Mouse (Mus musculus): ENCODE measurements around the gene Csrp2. TPM values are rescaled to one million over a fixed set of nuclear protein-coding genes. Genes with fewer than 3 reads are reported as not detected.

The Csrp2 gene
- total RNA-seq (2021): 10 to 100 TPM; 28.4 to 32.3 TPM
- long read RNA-seq, experiment 1, transcript Csrp2-201 (6 exons, 1,384 nt): major isoform, 5 of 6 reads
- long read RNA-seq, experiment 1, partial matches to known transcripts: 1 of 6 reads
- long read RNA-seq, experiment 1, other reads (novel, unspliced or antisense): 0 of 6 reads
- long read RNA-seq, experiment 2, transcript Csrp2-201 (6 exons, 1,384 nt): major isoform, 5 of 6 reads
- long read RNA-seq, experiment 2, partial matches to known transcripts: 1 of 6 reads
- long read RNA-seq, experiment 2, other reads (novel, unspliced or antisense): 0 of 6 reads

DNA sequence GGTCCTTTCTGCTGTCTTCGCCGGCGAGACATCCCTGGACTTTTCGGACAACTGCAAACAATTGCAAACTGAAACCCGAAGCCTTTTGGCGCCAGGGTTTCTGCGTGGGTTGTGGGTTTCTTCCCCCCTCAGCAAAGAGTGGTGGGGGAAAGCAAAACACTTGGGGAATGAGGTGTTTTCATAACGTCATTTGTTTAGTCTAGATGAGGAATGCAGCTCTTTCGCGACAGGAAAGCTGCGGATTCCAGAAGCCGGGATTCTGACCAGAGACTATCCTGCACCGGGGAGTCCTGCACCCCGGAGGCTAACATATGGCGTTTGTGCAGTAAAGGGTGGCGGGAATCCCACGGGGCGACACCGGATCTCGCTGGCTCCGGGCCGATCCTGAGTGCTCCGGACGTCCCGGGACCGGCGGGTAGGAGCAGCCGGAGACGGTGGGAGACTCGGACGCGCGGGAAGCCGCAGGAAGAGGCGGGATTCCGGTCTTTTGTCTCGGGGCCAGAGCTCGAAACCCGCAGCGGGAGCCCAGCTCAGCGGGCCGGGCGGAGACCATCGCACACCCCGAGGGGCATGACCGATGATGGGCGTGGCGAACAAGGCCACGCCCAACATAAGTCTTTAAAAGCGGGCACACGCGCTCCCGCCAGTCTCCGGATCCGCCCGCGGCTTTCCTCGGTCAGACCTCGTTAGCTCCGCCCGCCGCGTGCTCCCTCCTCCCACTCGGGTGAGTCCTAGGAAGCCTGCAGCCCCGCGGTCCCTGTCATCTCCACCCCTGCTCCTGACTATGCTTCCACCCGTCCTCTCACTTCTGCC lies at the start of gene Csrp2:
TSS of gene Csrp2 (plus strand) at position 259 of the 813 bp plus-strand sequence.
- peak; percentile 95 for DNase-seq

DNA sequence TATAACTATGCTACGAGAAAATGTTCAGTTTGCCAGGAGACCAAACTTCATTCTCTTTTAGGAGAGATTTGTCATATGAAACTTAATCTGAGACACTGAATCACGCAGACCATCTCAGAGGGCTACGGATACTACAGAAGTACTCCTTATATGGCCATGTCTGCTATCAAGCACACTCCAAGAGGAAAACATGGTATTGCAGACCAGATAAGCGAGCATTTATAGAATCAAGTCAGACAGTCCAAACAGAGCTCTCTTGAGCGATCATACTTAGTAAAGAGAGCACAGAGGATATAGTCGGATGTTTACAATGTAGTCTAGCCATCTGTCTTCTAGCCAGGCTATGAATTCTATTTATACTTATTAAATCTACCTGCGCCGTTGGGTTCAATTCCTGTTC lies 44.7 kb upstream of the Csrp2 start:
- no peak for DNase-seq

DNA sequence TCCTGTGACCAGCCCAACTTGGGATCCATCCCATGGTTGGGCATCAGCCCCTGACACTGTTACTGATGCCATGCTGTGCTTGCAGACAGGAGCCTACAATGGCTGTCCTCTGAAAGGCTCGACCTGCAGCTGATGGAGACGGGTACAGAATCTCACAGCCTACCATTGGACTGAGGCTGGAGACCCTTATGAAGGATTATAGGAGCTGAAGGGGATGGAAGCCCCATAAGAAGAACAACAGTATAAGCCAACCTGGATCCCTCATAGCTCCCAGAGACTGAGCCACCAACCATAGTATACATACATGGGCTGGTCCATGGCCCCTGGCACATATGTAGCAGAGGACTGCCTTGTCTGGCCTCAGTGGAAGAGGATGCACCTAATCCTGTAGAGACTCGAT lies 42.6 kb upstream of the Csrp2 start:
- no peak for DNase-seq

DNA sequence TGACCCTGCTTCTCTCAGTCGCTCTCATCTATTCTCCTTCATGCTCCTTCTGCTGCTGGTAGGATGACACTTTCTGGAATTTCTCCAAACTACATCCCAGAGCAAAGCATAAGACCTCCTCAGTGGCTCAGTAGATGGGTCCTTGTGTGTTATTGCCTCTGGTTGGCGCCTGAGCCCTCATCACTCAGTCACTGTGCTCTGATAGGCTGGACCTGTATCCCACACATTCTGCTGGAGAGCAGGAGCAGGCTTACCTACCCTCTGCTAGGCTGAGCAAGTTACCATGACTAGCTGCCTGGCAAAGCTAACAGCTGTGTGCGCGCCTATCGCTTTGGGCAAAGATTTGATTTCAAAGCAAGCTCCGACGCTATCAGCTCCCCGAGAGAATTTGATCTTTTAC lies 41.7 kb upstream of the Csrp2 start:
- no peak for DNase-seq

DNA sequence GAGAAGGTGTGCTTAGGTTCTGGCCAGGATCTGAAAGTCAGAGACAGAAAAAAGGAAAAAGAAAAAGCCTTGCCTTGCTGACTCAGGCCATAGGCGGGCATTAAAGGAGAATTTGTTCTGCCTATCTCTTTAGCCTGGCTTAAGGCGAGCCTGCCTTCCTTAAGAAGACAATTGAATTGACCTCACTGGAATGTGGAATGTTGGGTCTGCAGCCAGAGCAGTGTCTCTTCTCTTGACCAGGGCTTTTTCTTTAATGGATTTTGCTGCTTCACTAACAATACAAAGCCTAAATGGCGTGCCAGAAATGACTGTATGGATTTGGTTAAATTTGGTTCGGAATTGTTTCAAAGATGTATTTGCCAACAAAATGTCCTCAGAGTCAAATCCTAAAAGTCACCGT lies 40.9 kb upstream of the Csrp2 start:
- peak in 1 of 2 experiments; percentile 35 for DNase-seq

DNA sequence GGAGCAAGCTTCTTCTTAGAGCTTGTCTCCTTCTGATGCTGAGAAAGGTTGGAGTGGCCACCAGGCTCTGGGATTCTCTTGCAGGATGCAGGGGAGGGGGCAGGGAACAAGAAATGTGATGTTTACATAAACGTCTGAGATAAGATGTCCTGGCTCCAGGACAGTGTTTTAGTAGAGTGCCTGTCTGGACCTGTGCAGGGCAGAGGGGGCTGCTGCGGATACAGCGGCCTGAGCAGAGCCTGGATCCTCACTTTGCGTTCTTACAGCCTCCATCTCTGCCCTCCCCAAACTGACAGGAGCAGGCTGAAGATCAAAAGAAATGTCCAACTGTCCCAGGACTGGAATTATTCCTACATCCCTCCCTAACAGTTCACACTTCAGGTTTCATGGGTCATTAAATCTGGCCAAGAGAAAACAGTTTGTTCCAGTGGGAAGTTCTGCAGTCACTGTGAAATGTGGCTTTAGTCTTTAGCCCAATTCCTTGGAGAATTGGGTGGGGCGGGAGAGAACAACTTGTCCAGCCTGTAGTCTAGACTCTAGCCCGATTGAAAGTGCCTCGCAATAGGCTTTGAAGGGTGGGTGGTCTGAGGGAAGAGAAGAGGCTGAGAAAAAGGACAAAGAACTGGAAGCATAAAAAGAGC lies 40.0 kb upstream of the Csrp2 start:
- DNase-seq: peak; percentile 51 to 65

DNA sequence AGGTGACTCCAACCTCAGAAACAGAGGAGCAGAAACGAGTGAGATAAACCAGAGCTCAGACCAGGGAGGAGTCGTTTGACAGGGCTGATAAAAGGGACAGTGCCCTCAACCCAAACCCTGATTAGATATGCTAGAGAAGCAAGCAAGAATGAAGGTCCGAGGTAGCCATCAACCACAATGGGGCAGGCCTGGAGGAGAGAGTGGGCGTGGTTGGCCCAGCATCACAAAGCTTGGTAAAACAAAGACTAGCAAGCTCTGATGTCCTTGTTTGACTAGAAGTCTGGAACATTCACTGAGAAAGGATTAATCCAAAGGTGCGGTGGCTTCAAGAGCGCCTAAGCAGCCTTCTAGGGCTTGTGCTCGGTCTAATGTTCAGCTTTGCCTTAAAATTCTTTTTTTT lies 38.2 kb upstream of the Csrp2 start:
- DNase-seq: no peak

DNA sequence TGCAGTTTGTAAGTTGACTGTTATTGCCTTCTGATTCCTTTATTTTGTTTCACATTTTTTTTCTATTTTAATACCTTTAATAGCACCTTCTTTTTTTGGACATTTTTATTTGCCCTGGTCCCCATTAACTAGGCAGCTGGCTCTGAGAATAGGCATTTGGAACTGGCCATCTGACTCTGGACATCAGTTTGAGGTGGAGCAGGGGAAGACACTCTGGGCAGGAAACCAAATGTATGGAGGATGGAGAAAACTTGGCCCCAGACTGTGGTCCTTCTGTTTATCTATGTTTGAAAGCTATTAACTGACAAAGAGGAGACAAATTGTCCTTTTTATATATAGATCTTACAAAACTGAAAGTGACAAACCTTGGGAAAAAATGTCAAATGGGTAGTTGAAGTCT lies 36.9 kb upstream of the Csrp2 start:
- DNase-seq: no peak

DNA sequence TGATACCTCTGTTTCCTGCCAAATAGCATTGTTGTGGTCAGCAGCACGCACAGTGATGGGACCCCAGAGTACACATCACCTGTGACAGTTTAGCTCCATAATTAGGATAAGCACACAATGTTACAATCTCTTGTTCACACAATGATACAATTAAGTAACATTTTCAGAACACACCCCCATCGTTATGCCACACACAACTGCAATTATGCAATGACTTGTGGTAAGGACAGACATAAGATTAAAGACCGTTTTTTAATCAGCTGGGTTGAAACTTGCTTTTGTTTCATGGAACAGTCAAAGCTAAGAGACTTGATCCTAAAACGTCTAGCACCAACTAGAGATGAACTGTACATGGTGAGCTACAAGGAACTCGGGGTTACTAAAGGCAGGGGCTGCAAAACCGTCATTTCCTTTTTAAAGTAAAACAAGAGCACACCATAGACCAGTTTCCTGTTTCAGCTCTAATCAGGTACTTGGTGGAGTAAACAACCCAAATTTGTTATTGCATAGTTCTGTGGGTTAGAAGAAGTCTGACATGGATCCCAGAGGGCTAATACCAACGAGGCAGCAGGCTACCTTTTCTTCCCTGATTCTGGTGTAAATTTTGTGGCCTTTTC lies 28.8 kb upstream of the Csrp2 start:
- no peak for DNase-seq

DNA sequence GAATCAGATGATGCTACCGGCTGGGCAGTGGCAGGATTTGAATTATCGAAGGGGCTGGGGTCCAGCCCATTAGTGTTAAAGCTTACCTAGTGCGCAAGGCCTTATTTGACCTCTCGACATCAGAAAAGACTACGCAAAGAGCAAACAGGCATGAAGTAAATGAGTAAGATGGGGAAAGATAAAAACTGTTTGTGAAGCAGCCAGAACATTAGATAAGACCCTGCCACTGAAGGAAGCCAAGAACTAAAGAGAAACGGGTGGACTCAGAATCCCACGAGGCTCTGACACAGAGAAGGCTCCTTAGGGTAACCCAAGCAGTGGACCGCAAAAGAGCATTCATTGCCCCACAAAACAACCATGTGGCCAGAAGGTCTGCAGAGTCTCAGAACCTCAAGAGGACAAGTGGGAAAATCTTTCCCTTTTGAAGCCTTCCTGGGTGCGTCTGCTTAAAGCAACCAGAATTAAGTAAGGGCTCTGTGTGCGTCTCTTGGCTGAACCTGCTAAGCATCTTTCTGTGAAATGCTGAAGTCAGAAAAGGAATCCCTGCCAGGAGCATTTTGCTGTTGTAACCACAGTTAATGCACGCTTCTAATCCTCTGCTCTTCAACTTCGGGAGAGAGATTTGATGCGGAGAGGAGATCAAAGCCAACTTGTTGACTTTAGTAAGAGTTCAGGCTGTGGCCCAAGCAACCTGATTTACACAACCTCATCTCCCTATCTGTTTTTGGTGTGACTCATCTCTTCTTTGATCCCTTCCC lies 19.7 kb upstream of the Csrp2 start:
- peak; percentile 30 to 48 for DNase-seq

DNA sequence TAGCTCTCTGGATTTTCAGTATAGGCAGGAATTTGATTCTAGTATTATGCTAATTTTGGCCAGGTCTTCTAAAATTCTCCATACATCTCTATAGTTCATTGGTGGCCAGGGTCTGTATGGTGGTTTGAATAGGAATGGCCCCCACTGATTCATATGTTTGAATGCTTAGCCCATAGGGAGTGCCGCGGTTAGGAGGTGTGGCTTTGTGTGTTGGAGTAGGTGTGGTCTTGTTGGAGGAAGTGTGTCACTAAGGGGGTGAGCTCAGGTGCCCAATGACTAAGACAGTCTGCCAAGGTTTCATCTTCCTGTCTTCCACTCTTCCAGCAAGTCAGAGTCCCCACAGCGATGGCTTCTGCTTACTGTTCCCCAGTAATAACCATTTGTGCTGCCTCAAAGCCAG lies 15.7 kb upstream of the Csrp2 start:
- no peak for DNase-seq

DNA sequence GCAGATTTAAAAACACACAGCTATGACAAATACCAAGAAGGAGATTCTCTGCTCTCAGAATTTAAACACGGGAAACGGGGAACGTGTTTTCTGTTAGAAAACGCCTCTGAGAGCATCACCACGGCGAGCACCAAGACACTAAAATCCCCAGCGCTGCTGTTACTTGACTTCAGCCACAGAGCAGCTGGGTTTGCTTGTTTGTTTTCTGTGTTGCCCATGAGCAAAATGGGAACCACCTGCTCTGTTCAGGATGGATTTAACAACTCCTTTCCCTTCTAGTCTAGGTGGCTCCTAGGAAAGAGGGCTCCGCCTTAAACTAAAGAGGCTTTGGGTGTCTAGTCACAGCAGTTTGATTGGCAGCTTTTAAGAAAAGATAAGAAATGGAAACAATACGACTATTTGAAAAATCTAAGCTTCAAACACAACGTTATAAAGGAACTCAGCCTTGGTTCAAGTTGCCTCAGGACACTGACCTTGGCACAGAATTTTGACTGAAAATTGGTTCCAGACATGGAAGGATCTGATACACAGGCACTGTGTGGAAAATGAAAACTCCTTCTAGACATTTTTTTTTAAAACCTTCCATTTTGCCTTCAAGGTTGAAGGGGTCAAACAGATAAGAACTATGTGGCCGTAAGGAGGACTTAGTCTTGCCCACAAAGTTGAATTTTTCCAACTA lies 2.8 kb upstream of the Csrp2 start:
- DNase-seq: no peak

DNA sequence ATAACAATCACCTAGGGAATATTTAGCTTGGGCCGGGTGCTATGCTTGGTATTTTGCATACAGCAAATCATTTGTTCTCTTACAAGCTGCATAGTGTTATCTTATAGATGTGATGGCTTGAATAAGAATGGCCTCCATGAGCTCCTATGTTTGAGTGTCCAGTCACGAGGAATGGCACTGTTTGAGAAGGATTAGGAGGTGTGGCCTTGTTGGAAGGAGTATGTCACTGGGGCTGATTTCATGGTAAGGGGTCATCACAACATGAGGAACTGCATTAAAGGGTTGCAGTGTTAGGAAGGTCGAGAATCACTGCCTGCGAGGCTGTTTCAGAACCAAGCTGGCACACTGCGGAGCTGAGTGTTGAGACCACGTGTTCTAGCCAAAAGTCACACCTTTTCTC lies 2.1 kb upstream of the Csrp2 start:
- no peak for DNase-seq

DNA sequence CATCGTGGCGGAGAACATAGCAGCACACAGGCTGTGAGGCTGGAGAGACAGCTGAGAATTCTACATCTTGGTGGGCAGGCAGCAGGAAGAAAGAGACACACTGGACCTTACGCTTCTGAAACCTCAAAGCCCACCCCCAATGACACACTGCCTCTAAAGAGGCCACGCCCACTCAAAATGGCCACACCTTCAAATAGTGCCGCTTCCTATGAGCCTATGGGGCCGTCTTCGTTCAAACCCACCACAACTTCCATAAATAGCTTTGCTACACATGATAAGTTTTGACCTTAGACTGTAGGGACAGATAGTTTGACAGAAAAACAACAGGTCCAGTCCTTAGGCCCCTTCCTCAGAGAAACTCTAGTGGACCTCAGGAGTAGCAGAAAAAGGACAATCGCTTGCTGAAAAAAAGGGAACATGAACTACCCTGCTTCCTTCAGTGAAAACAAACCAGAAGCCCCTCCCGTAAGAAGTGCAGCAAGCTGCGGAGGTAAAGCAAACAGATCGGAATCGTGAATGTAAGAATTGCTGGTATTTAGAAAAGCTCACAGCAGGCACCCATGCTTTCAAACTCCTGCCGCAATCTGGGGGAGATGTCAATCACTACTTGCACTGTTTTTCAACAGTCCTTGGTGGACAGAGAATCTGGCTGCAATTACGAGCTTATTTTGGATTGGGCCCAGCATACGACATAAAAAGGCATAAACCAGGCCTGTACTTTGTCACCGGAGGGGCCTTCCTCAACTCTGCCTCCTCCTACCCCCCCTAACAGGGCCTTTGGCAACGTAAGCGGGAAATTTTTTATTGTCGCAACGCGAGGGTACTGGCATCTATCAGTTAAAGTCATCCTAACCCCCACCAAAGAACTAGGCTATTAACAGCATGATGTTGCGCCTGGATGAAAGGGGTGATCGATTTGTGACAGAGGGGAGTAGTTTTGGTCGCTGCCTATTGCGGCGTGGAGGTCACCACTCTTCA lies 886 bp upstream of the Csrp2 start:
- DNase-seq: peak; percentile 56 to 65

DNA sequence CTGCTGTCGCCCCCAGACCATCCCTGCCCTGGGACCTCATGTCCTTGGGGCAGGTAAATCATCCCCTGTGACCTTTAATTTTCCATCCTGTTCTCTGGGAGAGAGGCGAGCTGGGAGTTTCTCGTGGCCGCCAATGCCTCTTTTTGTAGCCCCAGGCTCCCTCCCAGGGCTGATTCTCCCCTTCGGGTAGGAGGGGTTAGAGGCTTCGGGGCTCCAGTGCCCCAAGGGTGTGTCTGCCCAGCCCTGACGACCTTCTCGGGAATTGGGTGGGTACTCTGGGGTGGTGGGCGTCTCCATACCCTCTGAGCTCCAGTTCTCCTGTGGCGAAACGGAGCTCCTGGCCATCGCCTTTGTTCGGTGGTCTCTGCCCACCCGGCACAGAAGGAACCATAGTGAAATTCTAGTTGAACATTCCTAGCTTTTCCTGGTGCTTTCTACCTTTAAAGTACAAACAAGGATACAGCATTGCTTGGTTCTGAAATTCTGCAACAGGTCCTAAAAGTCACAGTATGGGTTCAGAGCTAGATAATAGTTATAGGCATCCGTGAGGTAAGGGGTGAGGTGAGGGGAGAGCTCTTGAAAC lies 870 bp downstream of the Csrp2 start:
- no peak for DNase-seq

DNA sequence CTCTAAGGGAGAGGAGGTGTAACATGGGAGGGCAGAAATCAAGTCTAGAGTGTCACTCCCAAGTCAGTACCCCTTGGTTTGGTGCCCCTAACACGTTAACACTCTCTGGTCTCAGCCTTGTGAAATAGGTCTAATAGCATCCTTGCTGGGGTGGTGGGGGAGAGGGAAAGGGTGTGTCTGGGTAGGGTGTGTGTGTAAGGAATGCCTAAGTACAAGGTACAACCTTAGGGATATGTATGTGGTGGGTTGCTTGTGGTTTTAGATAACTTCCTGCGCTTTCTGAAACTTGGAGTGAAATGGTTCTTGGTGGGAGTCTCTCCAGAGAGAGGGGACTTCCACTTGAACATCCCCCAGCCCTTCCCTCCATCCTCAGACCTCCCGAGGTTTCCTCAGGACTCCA lies 2.3 kb downstream of the Csrp2 start:
- no peak for DNase-seq

DNA sequence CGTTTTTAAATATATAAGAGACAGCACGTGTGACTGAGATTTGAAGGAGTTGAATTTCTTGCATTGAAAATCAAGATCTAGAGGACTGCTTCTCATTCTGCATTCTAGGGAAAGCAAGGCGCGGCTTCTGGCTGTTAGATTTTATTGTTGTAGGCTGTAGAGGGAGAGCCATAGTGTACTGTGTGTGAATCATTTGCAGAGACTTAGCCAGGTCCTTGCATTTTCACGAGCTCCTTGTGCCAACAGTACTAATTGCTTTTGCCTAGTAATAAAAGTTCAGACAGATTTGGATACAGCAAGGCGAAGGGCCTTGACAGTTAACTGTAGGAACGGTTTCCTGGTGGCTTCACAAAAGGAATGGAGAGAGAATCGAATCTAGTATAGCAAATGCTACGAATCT lies 3.0 kb downstream of the Csrp2 start:
- no peak for DNase-seq

DNA sequence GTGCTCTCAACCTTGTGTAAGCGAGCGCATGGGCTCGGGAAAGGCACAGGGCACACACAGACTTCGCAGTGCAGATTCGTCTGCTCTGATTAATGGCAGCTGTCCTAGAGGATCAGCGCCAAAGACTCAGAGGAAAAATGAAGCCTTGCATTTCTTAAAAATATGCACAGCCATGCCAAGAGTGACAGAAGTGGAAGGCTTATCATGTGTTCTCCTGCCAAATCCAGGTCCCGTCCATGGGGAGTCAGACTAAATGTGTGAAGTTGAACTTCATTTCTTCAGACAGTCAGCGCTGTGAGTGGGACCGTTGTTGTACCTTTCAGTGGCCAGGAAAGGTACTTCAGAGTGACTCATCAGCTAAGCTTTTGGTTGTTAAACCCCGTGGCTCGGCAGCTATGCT lies 7.9 kb downstream of the Csrp2 start:
- peak; percentile 68 to 73 for DNase-seq

DNA sequence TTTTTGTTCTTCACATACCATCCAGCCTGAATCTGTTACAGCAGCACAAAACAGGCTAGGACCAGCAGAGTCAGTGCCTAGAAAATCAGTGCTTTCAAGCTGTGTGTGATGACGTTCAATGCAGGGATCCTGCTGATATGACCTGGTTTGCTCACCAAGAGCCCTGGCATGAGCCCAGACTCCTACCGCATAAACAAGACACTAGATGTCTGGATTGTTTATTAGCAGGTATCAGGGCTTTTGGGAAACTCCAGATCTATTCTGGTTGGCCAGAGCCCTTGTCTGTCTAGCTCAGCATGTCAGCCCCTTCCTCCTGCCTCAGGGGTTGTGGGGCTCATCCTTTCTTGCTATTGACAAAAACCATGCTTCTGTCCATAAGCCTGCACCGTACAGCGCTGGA lies 10.2 kb downstream of the Csrp2 start:
- no peak for DNase-seq

Measured in heart, adult 18-20 months (tissue).